Comparison of ENCODE assay signal across 17 mouse cellular contexts in the genomic region with DNA sequence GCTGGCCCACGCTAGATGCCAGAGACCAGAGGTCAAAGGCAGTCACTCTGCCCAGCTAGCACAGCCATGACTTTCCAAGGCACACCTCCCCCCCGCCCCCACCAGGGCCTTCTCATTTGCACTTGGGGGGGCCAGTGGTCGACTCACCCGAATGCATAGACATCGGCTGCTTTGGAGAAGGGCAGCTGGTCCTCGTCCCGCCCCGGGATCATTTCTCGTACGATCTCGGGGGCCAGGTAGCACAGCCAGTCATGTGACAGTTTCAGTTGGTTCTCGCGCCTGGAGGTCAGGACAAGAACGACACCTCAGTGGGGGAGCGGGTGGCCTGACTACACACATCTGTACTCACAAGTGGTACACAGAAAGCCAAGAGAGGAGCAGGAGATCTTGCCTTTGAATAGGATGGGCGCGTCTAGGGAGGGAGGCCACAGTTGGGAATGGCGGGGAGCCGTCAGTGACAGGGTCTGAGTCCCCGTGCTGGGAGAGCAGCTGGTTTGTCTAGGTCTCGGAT. TPM values are rescaled to one million over a fixed set of nuclear protein-coding genes. Genes with fewer than 3 reads are reported as not detected.
DNase-seq lines count a peak whose midpoint lies in the region; ATAC-seq lines count a peak whose summit lies in the region.
"Had no signal": no experiment of that assay in that cellular context is flagged by ENCODE, and none has a peak within 500 bp of the region (broad histone marks: within the 10 kb centered on the region; RNA-seq: fewer than 3 reads in every experiment).

No protein-coding gene starts in this region.

- intact Hi-C loops in heart, postnatal 10 days (cut with DNase I) = loop anchor here (10.0 kb wide), 1 partner anchor 374 kb away; no protein-coding TSS in a partner anchor

- H3K4me3 ChIP-seq in limb, embryonic 12.5 days (replicated peaks) = no peak overlapping the region
- no peak overlapping the region for H3K4me3 ChIP-seq in limb, embryonic 10.5 days
- H3K4me3 ChIP-seq: embryonic facial prominence, embryonic 10.5 days; liver, embryonic 12.5 days had no signal

- H3K9ac ChIP-seq in limb, embryonic 12.5 days (replicated peaks) = no peak overlapping the region
- H3K9ac ChIP-seq: forebrain, postnatal 0 days; hindbrain, embryonic 14.5 days; liver, embryonic 12.5 days had no signal

- no peaks in the 10 kb centered on the region for H3K27me3 ChIP-seq in limb, embryonic 12.5 days
- no peaks in the 10 kb centered on the region for H3K27me3 ChIP-seq in limb, embryonic 10.5 days (ENCODE audit: low read depth, poor library complexity, severe bottlenecking)
- H3K27me3 ChIP-seq: liver, embryonic 12.5 days had no signal

- peak; percentile 93 for DNase-seq in heart, adult 11 months
- DNase-seq in heart, postnatal 10 days = no peak
- DNase-seq in limb, embryonic 10.5 days (ENCODE audit: low spot score) = no peak
- peak; percentile 42 for DNase-seq in thymus, postnatal 4 days
- DNase-seq in thymus, postnatal 10 days (ENCODE audit: low spot score in 2 of 2) = no peak
- no peak for DNase-seq in embryo, embryonic 9.5 days (ENCODE audit: extremely low spot score)
- DNase-seq: cerebellum, adult 11 months; cerebellum, adult 9-11 months; forebrain, postnatal 0 days; gastrocnemius, postnatal 25 days; right cerebral cortex, adult 18-20 months had no signal

- WGBS in limb, embryonic 12.5 days = 77% methylated on average over 21 of the region's 21 CpGs
- 84% methylated on average over 21 of the region's 21 CpGs for WGBS in limb, embryonic 10.5 days

- peaks cover 23% of the 10 kb centered on the region for H3K4me1 ChIP-seq in limb, embryonic 12.5 days (replicated peaks)
- H3K4me1 ChIP-seq in limb, embryonic 10.5 days = peaks cover 46% of the 10 kb centered on the region

- H3K27ac ChIP-seq in limb, embryonic 12.5 days = 0 out of 2 replicates have a peak overlapping the region, but pooled peaks have one; percentile 12
- H3K27ac ChIP-seq in limb, embryonic 10.5 days = no peak overlapping the region
- H3K27ac ChIP-seq: embryonic facial prominence, embryonic 10.5 days; hindbrain, embryonic 14.5 days; liver, embryonic 12.5 days; macrophage had no signal

- peaks cover 60% of the 10 kb centered on the region for H3K36me3 ChIP-seq in limb, embryonic 12.5 days
- H3K36me3 ChIP-seq in limb, embryonic 10.5 days = peaks cover 20% of the 10 kb centered on the region

- H3K9me3 ChIP-seq in limb, embryonic 12.5 days = no peaks in the 10 kb centered on the region
- no peaks in the 10 kb centered on the region for H3K9me3 ChIP-seq in limb, embryonic 10.5 days (replicated peaks)
- H3K9me3 ChIP-seq: embryonic facial prominence, embryonic 10.5 days; liver, embryonic 12.5 days had no signal

- no peak overlapping the region for H3K4me2 ChIP-seq in limb, embryonic 12.5 days
- H3K4me2 ChIP-seq: hindbrain, embryonic 14.5 days; liver, embryonic 12.5 days had no signal

- ATAC-seq in limb, embryonic 12.5 days (ENCODE audit: insufficient number of reproducible peaks, insufficient read depth, low FRiP score, low TSS enrichment, low read depth) = no peak
- ATAC-seq: forebrain, postnatal 0 days; liver, embryonic 12.5 days; midbrain, embryonic 16.5 days had no signal

RNA-seq across cellular contexts. Expression of a gene that starts 35.8 kb away (rescaled TPM):
- 10 to 100 TPM; 49.5 to 50.5 TPM for total RNA-seq in heart, postnatal 10 days (2021)
- 4.1 and 6.8 TPM in 2 replicates for polyA plus RNA-seq in limb, embryonic 12.5 days (2016; fragmentation: Nextera tagmentation; extraction: Ambion mirVana)
- polyA plus RNA-seq in limb, embryonic 10.5 days (2016; fragmentation: Nextera tagmentation; extraction: Ambion mirVana) = 1.0 and 1.8 TPM in 2 replicates

Comparison
In these comparisons a context has a peak if more than half of its experiments do, and no peak if none do; other contexts are left out.
1. DNase-seq: peak in heart, adult 11 months (single experiment) and thymus, postnatal 4 days (single experiment); none in heart, postnatal 10 days (0 of 2), limb, embryonic 10.5 days (single experiment), thymus, postnatal 10 days (0 of 2) and embryo, embryonic 9.5 days (single experiment).